Mouse (Mus musculus) embryonic facial prominence, embryonic 11.5 days (tissue): ENCODE results near the gene Mansc1. TPM values are rescaled to one million over a fixed set of nuclear protein-coding genes. Genes with fewer than 3 reads are reported as not detected.
"Not testable (repeated sequence)": the region's sequence is repeated elsewhere in the genome, so short reads cannot be mapped to it uniquely, and the experiment has no call there.

Source experiments
- ATAC-seq: fragments of 200-750 bp; cut with Nextera tagmentation; replicated peaks from 2 replicates; pipeline ENCODE4 v1.8.0; 2017; ENCODE audit warnings: low read depth; ENCODE audit not compliant: insufficient number of reproducible peaks, low FRiP score, low TSS enrichment
- DNase-seq: peaks from one replicate; pipeline ENCODE4 v3.0.0-alpha.2; 2015; ENCODE audit warnings: low spot score
- H3K27ac ChIP-seq: fragments of 300-500 bp; sonication (generic); replicated peaks from 2 replicates; pipeline ENCODE4 v1.5.1; 2014; ENCODE audit warnings: mild to moderate bottlenecking, low read depth, low read length, control low read depth
- H3K27me3 ChIP-seq: fragments of 300-500 bp; sonication (generic); 2 replicates; pipeline ENCODE4 v1.6.1; 2014; ENCODE audit warnings: mild to moderate bottlenecking, low read length, moderate library complexity, mixed read lengths; ENCODE audit not compliant: control insufficient read depth, insufficient read depth
- H3K36me3 ChIP-seq: fragments of 300-500 bp; sonication (generic); replicated peaks from 2 replicates; pipeline ENCODE4 v1.6.1; 2014; ENCODE audit warnings: low read depth, mild to moderate bottlenecking, low read length, moderate library complexity, mixed read lengths; ENCODE audit not compliant: control insufficient read depth, insufficient read depth
- H3K4me1 ChIP-seq: fragments of 300-500 bp; sonication (generic); 2 replicates; pipeline ENCODE4 v1.6.1; 2014; ENCODE audit warnings: low read length, mixed read lengths; ENCODE audit not compliant: control insufficient read depth, insufficient read depth
- H3K4me2 ChIP-seq: fragments of 300-500 bp; sonication (generic); 2 replicates; pipeline ENCODE4 v1.6.1; 2014; ENCODE audit warnings: low read depth, mild to moderate bottlenecking, control low read depth, low read length, moderate library complexity
- H3K4me3 ChIP-seq: fragments of 300-500 bp; sonication (generic); 2 replicates; pipeline ENCODE4 v1.5.1; 2014; ENCODE audit warnings: low read depth, low read length, control low read depth
- H3K9ac ChIP-seq: fragments of 300-500 bp; sonication (generic); replicated peaks from 2 replicates; pipeline ENCODE4 v1.6.1; 2014; ENCODE audit warnings: mild to moderate bottlenecking, control low read depth, low read length
- H3K9me3 ChIP-seq: fragments of 300-500 bp; sonication (generic); replicated peaks from 2 replicates; pipeline ENCODE4 v1.6.1; 2016; ENCODE audit warnings: mild to moderate bottlenecking, low read length, inconsistent platforms, mixed read lengths; ENCODE audit not compliant: control insufficient read depth
- WGBS: fragments of 180-500 bp; shearing (Covaris S2); extraction: QIAGEN DNeasy Blood & Tissue Kit; methylation state at CpG from one replicate; pipeline ENCODE4 v1.1.7; 2014; 5-methylcytosine and 5-hydroxymethylcytosine counted together
- polyA plus RNA-seq: library from polyadenylated mRNA; unstranded; fragments of >200 nt; fragmentation: Nextera tagmentation; extraction: Ambion mirVana; gene quantifications from 2 replicates; pipeline ENCODE4 v1.2.1, GENCODE M21; 2014

Mansc1 gene
- 0.39 and 0.68 TPM in 2 replicates for polyA plus RNA-seq

GRCm38 (mm10) chr6:134631947-134632687 is at the start of gene Mansc1:
Gene Mansc1, minus strand, starts transcription at chr6:134632488.
- H3K9me3 ChIP-seq, result no peaks in the 10 kb centered on the region
- peak within 1 kb of the TSS; percentile 54 for H3K4me3 ChIP-seq
- H3K9ac ChIP-seq, result peak within 1 kb of the TSS; percentile 69
- H3K27me3 ChIP-seq, result peaks cover 8% of the 10 kb centered on the region; the same call in 1 of the 2 replicates
- H3K4me1 ChIP-seq, result no peaks in the 10 kb centered on the region
- ATAC-seq (no peak), DNase-seq (peak; percentile 40)
- no peaks in the 10 kb centered on the region for H3K36me3 ChIP-seq
- H3K4me2 ChIP-seq, result peak within 1 kb of the TSS; percentile 90
- under 1% methylated on average over 46 of the region's 46 CpGs for WGBS
- H3K27ac ChIP-seq, result no peak within 1 kb of the TSS

DNA sequence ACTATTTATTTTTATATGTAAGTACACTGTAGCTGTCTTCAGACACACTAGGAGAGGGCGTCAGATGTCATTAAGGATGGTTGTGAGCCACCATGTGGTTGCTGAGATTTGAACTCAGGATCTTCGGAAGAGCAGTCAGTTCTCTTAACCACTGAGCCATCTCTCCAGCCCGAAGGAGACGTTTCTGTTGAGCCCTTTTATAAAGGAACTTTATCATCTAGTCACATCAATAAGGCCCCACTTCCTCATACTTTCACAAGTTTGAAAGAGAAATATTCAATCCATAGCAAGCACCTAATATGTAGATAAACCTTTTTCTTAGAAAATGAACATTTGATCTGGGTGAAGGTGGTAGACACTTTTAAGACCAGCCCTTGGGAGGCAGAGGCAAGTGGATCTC is 47.0 kb upstream of the Mansc1 start:
- not testable (repeated sequence) for H3K9me3 ChIP-seq, H3K36me3 ChIP-seq, H3K27ac ChIP-seq, H3K4me3 ChIP-seq, DNase-seq, H3K9ac ChIP-seq, H3K4me1 ChIP-seq, H3K4me2 ChIP-seq, H3K27me3 ChIP-seq, ATAC-seq
- 92% methylated on average over 4 of the region's 4 CpGs for WGBS

- Histone ChIP-seq H3K27me3 (no peaks in the 10 kb centered on the region), H3K27ac (no peak overlapping the region), H3K36me3 (no peaks in the 10 kb centered on the region), H3K9me3 (no peaks in the 10 kb centered on the region), H3K4me3 (no peak overlapping the region), H3K4me2 (no peak overlapping the region), H3K4me1 (no peaks in the 10 kb centered on the region), H3K9ac (no peak overlapping the region)
- 84% methylated on average over 3 of the region's 3 CpGs for whole genome bisulfite sequencing
- no peak for DNase-seq
- no peak for ATAC-seq
Measured at GRCm38 (mm10) chr6:134678037-134678436, 45.7 kb upstream of the Mansc1 start.

GRCm38 (mm10) chr6:134677504-134677903 is 45.2 kb upstream of the Mansc1 start:
- Histone ChIP-seq H3K9me3 (no peaks in the 10 kb centered on the region), H3K4me2 (no peak overlapping the region), H3K4me3 (no peak overlapping the region), H3K27ac (no peak overlapping the region), H3K36me3 (no peaks in the 10 kb centered on the region), H3K4me1 (no peaks in the 10 kb centered on the region), H3K27me3 (no peaks in the 10 kb centered on the region), H3K9ac (no peak overlapping the region)
- ATAC-seq (no peak), DNase-seq (no peak)
- 76% methylated on average over 4 of the region's 4 CpGs for WGBS

- DNase-seq, H3K27ac ChIP-seq, H3K36me3 ChIP-seq, H3K27me3 ChIP-seq, H3K4me3 ChIP-seq, H3K9ac ChIP-seq, H3K4me2 ChIP-seq, H3K4me1 ChIP-seq, ATAC-seq, H3K9me3 ChIP-seq: not testable (repeated sequence)
- 95% methylated on average over 8 of the region's 8 CpGs for WGBS
Measured at GRCm38 (mm10) chr6:134673712-134674111, 41.4 kb upstream of the Mansc1 start.

DNA sequence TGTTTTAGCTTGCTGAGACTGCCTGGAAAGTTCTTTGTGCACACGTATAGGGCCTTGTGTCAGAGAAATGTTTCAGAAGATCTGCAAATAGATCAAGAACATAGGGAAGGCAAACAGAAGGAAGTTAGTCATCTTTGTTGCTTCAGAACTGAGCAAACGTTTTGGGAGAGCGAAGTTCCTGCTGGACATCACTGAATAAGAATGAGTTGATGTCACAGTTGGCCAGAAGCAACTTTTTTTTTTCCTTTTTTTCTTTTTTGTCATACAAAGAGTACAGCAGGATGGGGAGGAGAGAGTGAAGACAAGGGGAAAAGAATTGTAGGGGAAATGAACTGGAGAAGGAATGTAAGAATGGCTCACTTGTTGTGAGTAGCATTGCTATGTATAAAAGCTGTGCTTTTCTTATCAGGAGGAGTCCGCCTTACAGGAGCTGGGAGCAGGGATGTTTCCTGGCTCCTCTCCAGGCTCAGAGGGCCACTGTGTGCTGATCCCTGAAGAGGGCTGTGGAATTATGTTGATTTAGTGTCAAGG is 38.7 kb upstream of the Mansc1 start:
- Histone ChIP-seq H3K27me3 (no peaks in the 10 kb centered on the region), H3K9me3 (no peaks in the 10 kb centered on the region), H3K9ac (no peak overlapping the region), H3K4me1 (no peaks in the 10 kb centered on the region), H3K27ac (no peak overlapping the region), H3K36me3 (no peaks in the 10 kb centered on the region), H3K4me2 (no peak overlapping the region), H3K4me3 (no peak overlapping the region)
- ATAC-seq, result no peak
- WGBS, result 69% methylated on average over 4 of the region's 4 CpGs
- DNase-seq, result no peak

DNA sequence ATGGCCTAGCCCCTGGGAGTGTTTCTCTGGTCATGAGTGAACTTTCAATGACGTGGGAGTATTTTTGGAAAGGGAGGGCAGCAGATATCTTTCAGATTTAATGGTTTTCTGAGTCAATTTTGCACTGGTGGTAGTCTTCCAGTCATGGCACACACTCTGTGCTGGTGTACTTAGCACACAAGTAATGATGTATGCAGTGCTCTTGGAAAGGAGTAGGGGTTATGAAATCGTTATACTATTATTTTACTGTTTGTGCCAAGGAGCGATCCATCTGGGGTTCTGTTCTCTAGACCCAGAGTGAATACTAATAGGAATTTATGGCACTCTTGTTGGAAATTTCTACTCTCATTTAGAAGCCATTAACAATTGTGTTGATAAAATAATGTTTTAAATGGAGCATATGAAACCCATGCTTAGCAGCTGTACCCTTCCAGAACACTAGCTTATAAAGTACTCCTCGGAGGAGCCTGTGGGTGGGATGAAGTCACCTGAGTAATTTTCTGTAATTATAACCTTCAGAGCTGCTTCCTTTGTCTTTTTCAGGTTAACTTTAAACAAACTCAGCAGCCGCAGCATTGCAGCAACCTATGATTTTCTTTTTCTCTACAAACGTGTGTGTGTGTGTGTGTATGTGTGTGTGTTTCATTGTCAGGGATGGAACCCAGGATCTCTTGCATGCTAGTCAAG is 37.0 kb upstream of the Mansc1 start:
- no peaks in the 10 kb centered on the region for H3K4me1 ChIP-seq
- H3K27ac ChIP-seq, result no peak overlapping the region
- no peaks in the 10 kb centered on the region for H3K36me3 ChIP-seq
- H3K9ac ChIP-seq, result no peak overlapping the region
- ATAC-seq (no peak), DNase-seq (no peak)
- H3K27me3 ChIP-seq, result no peaks in the 10 kb centered on the region
- no peak overlapping the region for H3K4me3 ChIP-seq
- H3K9me3 ChIP-seq, result no peaks in the 10 kb centered on the region
- H3K4me2 ChIP-seq, result no peak overlapping the region
- 75% methylated on average over 6 of the region's 6 CpGs for WGBS

GRCm38 (mm10) chr6:134668519-134668918 is 36.2 kb upstream of the Mansc1 start:
- no peak for DNase-seq
- Histone ChIP-seq H3K9me3 (no peaks in the 10 kb centered on the region), H3K4me2 (no peak overlapping the region), H3K4me1 (no peaks in the 10 kb centered on the region), H3K27ac (no peak overlapping the region), H3K4me3 (no peak overlapping the region), H3K9ac (no peak overlapping the region), H3K36me3 (no peaks in the 10 kb centered on the region), H3K27me3 (no peaks in the 10 kb centered on the region)
- no peak for ATAC-seq
- WGBS, result 77% methylated on average over 2 of the region's 2 CpGs
